Mouse (Mus musculus) CH12.LX (cell line): ENCODE measurements around the gene Agmo.

Source experiments
- CHD1 ChIP-seq: IDR thresholded peaks from 2 replicates; pipeline ENCODE4 v1.6.1; 2012; ENCODE audit warnings: low read depth, low read length, improper control_type of control experiment, inconsistent platforms
- CHD2 ChIP-seq: IDR thresholded peaks from 2 replicates; pipeline ENCODE4 v1.6.1; 2011; ENCODE audit warnings: low read length, improper control_type of control experiment
- CTCF ChIP-seq, 2 experiments: IDR thresholded peaks in 1 of 2; conservative IDR thresholded peaks in 1 of 2; 2 replicates each; pipeline ENCODE4 v1.5.1; 2011 to 2012; ENCODE audit warnings: low read depth in 2 of 2, low read length in 2 of 2, improper control_type of control experiment in 1 of 2, inconsistent platforms in 1 of 2, mild to moderate bottlenecking in 1 of 2, moderate library complexity in 1 of 2
- E2F4 ChIP-seq: IDR thresholded peaks from 2 replicates; pipeline ENCODE4 v1.6.1; 2011; ENCODE audit warnings: low read depth, low read length, improper control_type of control experiment; ENCODE audit not compliant: insufficient replicate concordance
- ELF1 ChIP-seq: IDR thresholded peaks from 2 replicates; pipeline ENCODE4 v1.6.1; 2014; ENCODE audit warnings: low read depth, mild to moderate bottlenecking, inconsistent platforms, low read length, improper control_type of control experiment
- EP300 ChIP-seq: IDR thresholded peaks from 2 replicates; pipeline ENCODE4 v1.6.1; 2011; ENCODE audit warnings: low read length, improper control_type of control experiment
- MAFK ChIP-seq: IDR thresholded peaks from 2 replicates; pipeline ENCODE4 v1.6.1; 2011; ENCODE audit warnings: low read length, improper control_type of control experiment; ENCODE audit not compliant: insufficient replicate concordance
- MAZ ChIP-seq: IDR thresholded peaks from 2 replicates; pipeline ENCODE4 v1.6.1; 2012; ENCODE audit warnings: low read depth, mild to moderate bottlenecking, inconsistent platforms, low read length, improper control_type of control experiment, moderate library complexity
- POLR2A ChIP-seq: IDR thresholded peaks from 2 replicates; pipeline ENCODE4 v1.6.1; 2011; ENCODE audit warnings: low read depth, mild to moderate bottlenecking, improper control_type of control experiment, low read length
- TBP ChIP-seq: conservative IDR thresholded peaks from 2 replicates; pipeline ENCODE4 v1.6.1; 2011; ENCODE audit warnings: low read depth, low read length, improper control_type of control experiment
- ZMIZ1 ChIP-seq: IDR thresholded peaks from 2 replicates; pipeline ENCODE4 v1.6.1; 2012; ENCODE audit warnings: low read depth, mild to moderate bottlenecking, inconsistent platforms, low read length, improper control_type of control experiment

DNA sequence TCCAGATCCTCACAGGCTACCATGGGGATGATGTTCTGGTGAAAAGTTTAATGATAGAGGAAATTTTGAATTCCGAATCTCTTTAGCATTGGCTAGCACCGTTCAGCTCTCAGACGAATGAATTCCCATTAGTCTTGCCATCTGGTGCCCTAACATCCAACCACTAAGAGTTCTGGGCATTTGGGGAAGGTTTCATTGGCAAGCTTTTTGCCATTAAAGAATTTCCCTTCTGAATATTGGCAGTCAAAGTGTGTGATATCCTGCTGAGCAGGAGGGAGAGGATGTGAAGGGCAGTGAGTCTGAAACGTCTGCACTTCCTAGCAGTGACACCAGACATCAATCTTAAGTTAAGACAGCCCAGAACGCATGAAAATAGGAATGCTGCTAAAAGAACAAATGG, 93.5 kb downstream of the Agmo start:
- no peak for TF ChIP-seq POLR2A
- no peak for TF ChIP-seq ZMIZ1
- TF ChIP-seq EP300, result no peak
- no peak for TF ChIP-seq CTCF (conservative IDR thresholded peaks at IDR 0.05 in 1 of 2, IDR thresholded peaks at IDR 0.05 in 1 of 2; ENCODE audit: low read depth in 2 of 2, low read length in 2 of 2)
- no peak for TF ChIP-seq CHD1
- TF ChIP-seq CHD2, result no peak
- no peak for TF ChIP-seq MAFK
- no peak for TF ChIP-seq ELF1
- TF ChIP-seq MAZ, result no peak
- no peak for TF ChIP-seq TBP
- TF ChIP-seq E2F4, result no peak
